Mouse (Mus musculus) erythroblast, embryonic 14.5 days (primary cell): Measurements from ENCODE around the gene Gm13275. TPM values are rescaled to one million over a fixed set of nuclear protein-coding genes. Genes with fewer than 3 reads are reported as not detected.
"Not testable (repeated sequence)": the region's sequence is repeated elsewhere in the genome, so short reads cannot be mapped to it uniquely, and the experiment has no call there.

Experiments
- H3K27me3 ChIP-seq: 2 replicates; pipeline ENCODE4 v1.6.1; 2012; ENCODE audit warnings: inconsistent platforms; ENCODE audit not compliant: control insufficient read depth
- H3K36me3 ChIP-seq: 2 replicates; pipeline ENCODE4 v1.6.1; 2012; ENCODE audit warnings: mild to moderate bottlenecking, inconsistent platforms; ENCODE audit not compliant: control insufficient read depth
- H3K4me1 ChIP-seq: 2 replicates; pipeline ENCODE4 v1.6.1; 2012; ENCODE audit warnings: inconsistent platforms; ENCODE audit not compliant: control insufficient read depth
- H3K4me3 ChIP-seq: replicated peaks from 2 replicates; pipeline ENCODE3; 2012; ENCODE audit warnings: moderate library complexity, mild to moderate bottlenecking, inconsistent platforms
- H3K9me3 ChIP-seq: 2 replicates; pipeline ENCODE4 v1.6.1; 2012; ENCODE audit warnings: low read length, inconsistent platforms, mixed read lengths; ENCODE audit not compliant: control insufficient read depth
- GATA1 ChIP-seq: IDR thresholded peaks from 2 replicates; pipeline ENCODE4 v1.6.1; 2012; ENCODE audit warnings: low read length, inconsistent platforms, mixed read lengths
- TAL1 ChIP-seq: IDR thresholded peaks from 3 replicates; pipeline ENCODE4 v1.6.1; 2012; ENCODE audit warnings: low read length, inconsistent platforms, mixed read lengths
- polyA plus RNA-seq: library from polyadenylated mRNA; stranded (reverse); fragments of >175 nt; gene quantifications from 2 replicates; pipeline ENCODE4 v1.2.3, GENCODE M21; 2012

The Gm13275 gene
- not detected in 2 replicates for polyA plus RNA-seq

GRCm38 (mm10) chr4:88793936-88794675, at the start of gene Gm13275:
TSS of gene Gm13275 (plus strand) at chr4:88794487.
- H3K4me1 ChIP-seq, H3K9me3 ChIP-seq, H3K27me3 ChIP-seq, H3K36me3 ChIP-seq, H3K4me3 ChIP-seq: not testable (repeated sequence)

- Histone ChIP-seq H3K36me3 (no peaks in the 10 kb centered on the region), H3K4me3 (no peak overlapping the region), H3K4me1 (no peaks in the 10 kb centered on the region), H3K9me3 (no peaks in the 10 kb centered on the region), H3K27me3 (no peaks in the 10 kb centered on the region)
- TF ChIP-seq GATA1 = no peak
- TF ChIP-seq TAL1 = no peak
These were observed 44.4 kb upstream of the Gm13275 start for GRCm38 (mm10) chr4:88749926-88750325.

- not testable (repeated sequence) for H3K9me3 ChIP-seq
These were observed 39.4 kb upstream of the Gm13275 start, which contains the start of gene Gm13271 for GRCm38 (mm10) chr4:88754818-88755340. TSS of gene Gm13271 (plus strand) at chr4:88754868.

GRCm38 (mm10) chr4:88756581-88757513, 37.4 kb upstream of the Gm13275 start:
- peaks cover 16% of the 10 kb centered on the region for H3K27me3 ChIP-seq
- not testable (repeated sequence) for H3K4me1 ChIP-seq, H3K9me3 ChIP-seq, H3K4me3 ChIP-seq, H3K36me3 ChIP-seq

More at GRCm38 (mm10) chr4:88754818-88755340, 39.4 kb upstream of the Gm13275 start, which contains the start of gene Gm13271:
- H3K27me3 ChIP-seq = peaks cover 16% of the 10 kb centered on the region
- H3K4me3 ChIP-seq, H3K36me3 ChIP-seq, H3K4me1 ChIP-seq: not testable (repeated sequence)

GRCm38 (mm10) chr4:88757628-88758031, 36.7 kb upstream of the Gm13275 start:
- peaks cover 16% of the 10 kb centered on the region for H3K27me3 ChIP-seq
- H3K36me3 ChIP-seq, H3K4me1 ChIP-seq, H3K4me3 ChIP-seq, H3K9me3 ChIP-seq: not testable (repeated sequence)

GRCm38 (mm10) chr4:88758751-88759150, 35.5 kb upstream of the Gm13275 start:
- not testable (repeated sequence) for H3K9me3 ChIP-seq, H3K4me3 ChIP-seq, H3K36me3 ChIP-seq, H3K4me1 ChIP-seq
- peaks cover 16% of the 10 kb centered on the region for H3K27me3 ChIP-seq

GRCm38 (mm10) chr4:88759610-88760268, 34.5 kb upstream of the Gm13275 start, which contains the start of gene Gm13283:
TSS of gene Gm13283 (plus strand) at chr4:88760119.
- H3K27me3 ChIP-seq = peaks cover 16% of the 10 kb centered on the region
- not testable (repeated sequence) for H3K4me1 ChIP-seq, H3K36me3 ChIP-seq, H3K9me3 ChIP-seq, H3K4me3 ChIP-seq

GRCm38 (mm10) chr4:88760431-88760830, 33.9 kb upstream of the Gm13275 start:
- not testable (repeated sequence) for H3K36me3 ChIP-seq, H3K4me3 ChIP-seq, H3K4me1 ChIP-seq, H3K9me3 ChIP-seq
- H3K27me3 ChIP-seq = peaks cover 13% of the 10 kb centered on the region

GRCm38 (mm10) chr4:88761776-88762175, 32.5 kb upstream of the Gm13275 start:
- H3K9me3 ChIP-seq, H3K36me3 ChIP-seq, H3K27me3 ChIP-seq, H3K4me1 ChIP-seq, H3K4me3 ChIP-seq: not testable (repeated sequence)

GRCm38 (mm10) chr4:88762341-88762740, 31.9 kb upstream of the Gm13275 start:
- not testable (repeated sequence) for H3K4me1 ChIP-seq, H3K27me3 ChIP-seq, H3K36me3 ChIP-seq, H3K4me3 ChIP-seq, H3K9me3 ChIP-seq

GRCm38 (mm10) chr4:88763384-88764018, 30.8 kb upstream of the Gm13275 start:
- not testable (repeated sequence) for H3K4me3 ChIP-seq, H3K36me3 ChIP-seq, H3K27me3 ChIP-seq, H3K4me1 ChIP-seq, H3K9me3 ChIP-seq

GRCm38 (mm10) chr4:88773534-88773933, 20.8 kb upstream of the Gm13275 start, which contains the start of gene Gm13290:
TSS of gene Gm13290 (plus strand) at chr4:88773834.
- not testable (repeated sequence) for H3K27me3 ChIP-seq, H3K4me1 ChIP-seq, H3K9me3 ChIP-seq, H3K4me3 ChIP-seq, H3K36me3 ChIP-seq

- not testable (repeated sequence) for H3K4me1 ChIP-seq, H3K4me3 ChIP-seq, H3K27me3 ChIP-seq, H3K9me3 ChIP-seq, H3K36me3 ChIP-seq
These were observed 17.7 kb upstream of the Gm13275 start, which contains the start of gene Gm13289 for GRCm38 (mm10) chr4:88776622-88777021. TSS of gene Gm13289 (plus strand) at chr4:88776922.
